Mouse (Mus musculus) gastrocnemius, postnatal 10 days (tissue): ENCODE measurements around the gene Khsrp. TPM values are rescaled to one million over a fixed set of nuclear protein-coding genes. Genes with fewer than 3 reads are reported as not detected.

ENCODE experiments used
- DNase-seq: peaks from one replicate; pipeline ENCODE4 v3.0.0; 2021; ENCODE audit warnings: mixed read lengths
- total RNA-seq, 2 experiments: library from RNA; stranded (reverse); gene quantifications; 2 replicates each; pipeline ENCODE4 v1.2.3; 2021

The Khsrp gene
- total RNA-seq, 2 experiments from 2014 or later, result 47.0 to 57.4 TPM

GRCm38 (mm10) chr17:57031661-57032420 lies 519 bp upstream of the Khsrp start:
- DNase-seq, result peak; percentile 93

- no peak for DNase-seq
Observed at GRCm38 (mm10) chr17:57029691-57030090, 1.6 kb downstream of the Khsrp start.

GRCm38 (mm10) chr17:57027471-57027870 lies 3.9 kb downstream of the Khsrp start:
- DNase-seq, result no peak

GRCm38 (mm10) chr17:57020960-57021359 lies 10.4 kb downstream of the Khsrp start:
- DNase-seq, result no peak

GRCm38 (mm10) chr17:57019693-57020092 lies 11.6 kb downstream of the Khsrp start:
- DNase-seq, result no peak

- no peak for DNase-seq
Observed at GRCm38 (mm10) chr17:57012245-57012795, 19.0 kb downstream of the Khsrp start.

GRCm38 (mm10) chr17:57011236-57012141 lies 19.8 kb downstream of the Khsrp start, which contains the start of the genes Gtf2f1 and Gm17949:
Gene Gtf2f1, minus strand, starts transcription at chr17:57011288.
Gene Gm17949, plus strand, starts transcription at chr17:57011469.
- peak; percentile 87 for DNase-seq

GRCm38 (mm10) chr17:57010911-57011235 lies 20.4 kb downstream of the Khsrp start:
- DNase-seq, result no peak

- DNase-seq, result no peak
Observed at GRCm38 (mm10) chr17:57007137-57007905, 24.0 kb downstream of the Khsrp start.

GRCm38 (mm10) chr17:57003994-57004393 lies 27.3 kb downstream of the Khsrp start:
- no peak for DNase-seq

GRCm38 (mm10) chr17:57001228-57001627 lies 30.1 kb downstream of the Khsrp start:
- DNase-seq, result no peak

GRCm38 (mm10) chr17:56999968-57000609 lies 31.2 kb downstream of the Khsrp start, which contains the start of gene Pspn:
Gene Pspn, minus strand, starts transcription at chr17:57000018.
- DNase-seq, result no peak

- no peak for DNase-seq
Observed at GRCm38 (mm10) chr17:56999414-56999813, 31.9 kb downstream of the Khsrp start.

- DNase-seq, result peak; percentile 87
Observed at GRCm38 (mm10) chr17:56997029-56997667, 34.2 kb downstream of the Khsrp start, which contains the start of gene Alkbh7. Gene Alkbh7, plus strand, starts transcription at chr17:56997339.

GRCm38 (mm10) chr17:56996506-56996905 lies 34.8 kb downstream of the Khsrp start:
- no peak for DNase-seq

GRCm38 (mm10) chr17:56995046-56995445 lies 36.3 kb downstream of the Khsrp start:
- no peak for DNase-seq

- no peak for DNase-seq
Observed at GRCm38 (mm10) chr17:56990966-56991365, 40.4 kb downstream of the Khsrp start.

- DNase-seq, result peak; percentile 86
Observed at GRCm38 (mm10) chr17:56990115-56990746, 41.1 kb downstream of the Khsrp start, which contains the start of gene Clpp. Gene Clpp, plus strand, starts transcription at chr17:56990305.

GRCm38 (mm10) chr17:56989467-56990114 lies 41.7 kb downstream of the Khsrp start:
- peak; percentile 62 for DNase-seq
